Mouse (Mus musculus) right cerebral cortex, postnatal 10 days (tissue): ENCODE results near the gene Prkn.

ENCODE experiments used
- DNase-seq, 2 experiments: peaks; one replicate each; pipeline ENCODE4 v3.0.0; 2021; ENCODE audit warnings: low spot score in 2 of 2

The Prkn gene

DNA sequence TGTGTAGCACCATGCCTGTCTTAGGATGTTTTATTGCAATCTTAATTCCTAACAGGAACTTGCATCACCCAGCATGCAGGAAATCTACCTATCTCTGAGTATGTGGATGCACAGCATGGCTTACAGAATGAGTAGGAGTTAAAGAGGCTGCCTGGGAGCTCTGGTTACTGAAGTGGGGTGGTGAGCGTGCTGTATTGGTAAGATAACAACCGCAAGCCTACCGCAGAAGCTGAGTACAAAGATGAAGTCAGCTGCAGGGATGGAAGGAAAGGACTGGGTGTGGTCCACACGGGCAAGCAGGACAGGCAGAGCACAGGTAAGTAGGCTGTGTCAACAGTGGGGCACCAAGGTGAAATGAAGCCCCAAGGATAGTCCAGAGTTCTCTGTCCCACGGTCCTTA lies 1196.9 kb downstream of the Prkn start:
- no peak for DNase-seq

- DNase-seq: no peak
Observed at GRCm38 (mm10) chr17:12037574-12037973, 1197.4 kb downstream of the Prkn start.

DNA sequence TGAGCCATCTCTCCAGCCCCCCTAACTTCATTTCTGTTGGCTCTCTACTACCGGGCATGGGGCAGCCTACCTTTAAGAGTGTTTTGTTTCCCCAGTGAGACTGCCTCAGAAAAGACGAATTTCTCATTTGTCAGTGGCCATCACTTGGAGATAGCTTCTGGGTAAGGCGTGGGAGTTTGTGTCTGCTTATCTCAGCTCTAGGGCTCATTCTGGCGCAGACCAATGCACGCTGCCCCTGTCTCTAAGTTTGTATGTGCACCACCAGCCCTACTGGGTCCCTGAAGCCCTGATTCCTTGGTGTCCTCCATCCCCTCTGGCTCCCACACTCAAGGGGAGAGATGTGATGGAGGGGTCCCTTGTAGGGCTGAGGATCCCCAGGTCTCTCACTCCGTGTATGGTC lies 1198.3 kb downstream of the Prkn start:
- no peak for DNase-seq

DNA sequence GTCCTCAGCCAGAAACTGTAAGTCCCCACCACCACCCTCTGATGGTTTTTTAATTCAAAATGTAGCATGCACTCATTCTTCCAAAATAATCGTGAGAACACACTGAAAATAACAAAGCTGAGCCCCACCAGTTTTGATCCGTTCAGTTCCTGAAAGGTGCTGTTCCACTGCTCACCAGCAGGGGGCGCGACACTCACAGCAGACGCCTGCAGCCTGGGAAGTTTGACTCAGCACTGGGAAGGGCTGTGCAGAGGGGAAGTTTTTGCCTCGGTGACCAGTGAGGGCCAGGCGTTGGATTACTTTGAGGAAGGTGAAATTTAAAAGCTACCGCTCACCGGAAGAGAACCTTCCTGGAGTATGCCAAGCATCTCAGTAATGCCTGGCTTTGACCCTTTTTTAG lies 1199.0 kb downstream of the Prkn start:
- peak; percentile 88 to 91 for DNase-seq

GRCm38 (mm10) chr17:12039922-12040321 lies 1199.7 kb downstream of the Prkn start:
- no peak for DNase-seq

DNA sequence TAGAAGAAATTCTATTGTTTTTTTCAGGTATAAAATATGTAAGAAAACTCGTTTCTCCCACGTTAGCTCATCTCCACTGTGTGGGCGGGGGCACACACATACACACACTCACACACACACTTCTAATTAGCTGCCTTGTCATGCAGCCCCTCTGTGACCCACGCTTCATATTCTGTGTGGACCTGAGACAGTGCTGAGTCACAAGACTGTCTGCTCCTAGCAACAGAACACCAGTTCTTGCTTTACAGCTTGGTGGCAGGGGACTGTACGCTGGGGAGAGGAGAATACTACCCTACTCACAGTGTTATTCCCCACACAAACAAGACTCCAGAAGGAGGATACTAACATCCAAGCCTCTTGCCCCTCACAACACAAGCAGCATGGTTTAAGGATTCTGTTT lies 1200.4 kb downstream of the Prkn start:
- DNase-seq: no peak

DNA sequence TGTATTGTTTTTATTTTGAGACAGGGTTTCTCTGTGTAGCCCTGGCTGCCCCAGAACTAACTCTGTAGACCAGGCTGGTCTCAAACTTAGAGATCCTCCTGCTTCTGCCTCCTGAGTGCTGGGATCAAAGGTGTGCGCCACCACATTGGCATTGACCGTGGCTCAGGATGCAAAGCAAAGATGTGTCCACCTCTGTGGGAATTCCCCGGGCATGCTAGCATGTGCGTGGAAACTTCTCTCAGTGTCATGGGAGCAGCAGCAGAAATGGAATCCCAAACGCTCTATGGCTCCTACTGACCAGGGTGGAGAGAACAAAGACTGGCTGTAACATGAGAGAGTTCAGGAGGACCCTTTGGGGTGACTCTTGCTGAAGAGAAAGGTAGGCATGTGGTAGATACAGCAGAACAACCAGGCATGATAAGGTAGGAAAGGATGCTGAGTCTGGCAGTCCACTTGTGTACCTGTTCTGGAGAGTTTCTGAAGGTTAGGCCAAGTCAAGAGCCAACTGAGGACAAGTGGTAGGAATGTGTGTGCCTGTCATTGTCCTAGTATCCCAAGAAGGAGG lies 1201.0 kb downstream of the Prkn start:
- DNase-seq: no peak

DNA sequence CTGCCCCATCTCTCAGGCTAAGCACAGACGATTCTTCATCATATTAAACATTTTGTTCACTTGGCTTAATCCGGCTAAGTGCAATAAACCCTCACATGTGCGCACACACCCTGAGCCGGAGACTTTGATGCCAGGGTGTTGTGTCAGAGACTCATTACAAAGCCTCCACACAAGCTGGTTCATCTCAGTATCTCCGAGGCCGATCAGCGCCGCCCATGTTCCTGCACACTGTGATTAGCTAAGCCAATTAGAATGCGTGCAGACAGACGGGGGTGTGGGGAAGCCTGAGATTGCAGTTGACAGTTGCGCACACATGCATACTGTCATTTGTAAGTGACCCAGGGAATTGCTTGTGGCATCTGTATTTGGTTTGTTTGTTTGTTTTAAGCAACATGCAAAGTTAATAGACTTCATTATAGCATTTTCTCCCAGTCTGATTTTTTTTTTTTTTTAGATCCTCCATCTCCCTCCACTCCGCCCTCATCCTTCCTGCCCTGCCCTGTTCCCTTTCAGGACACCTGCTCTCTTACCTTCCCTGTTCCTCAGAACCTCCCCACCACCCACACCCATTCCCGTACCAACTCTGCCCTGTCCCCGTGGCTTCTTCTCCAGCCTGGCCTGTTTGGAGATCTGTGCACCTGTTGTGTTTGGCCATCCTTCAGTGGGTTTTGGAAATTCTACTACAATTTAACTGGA lies 1202.5 kb downstream of the Prkn start:
- DNase-seq: peak; percentile 70 to 78

DNA sequence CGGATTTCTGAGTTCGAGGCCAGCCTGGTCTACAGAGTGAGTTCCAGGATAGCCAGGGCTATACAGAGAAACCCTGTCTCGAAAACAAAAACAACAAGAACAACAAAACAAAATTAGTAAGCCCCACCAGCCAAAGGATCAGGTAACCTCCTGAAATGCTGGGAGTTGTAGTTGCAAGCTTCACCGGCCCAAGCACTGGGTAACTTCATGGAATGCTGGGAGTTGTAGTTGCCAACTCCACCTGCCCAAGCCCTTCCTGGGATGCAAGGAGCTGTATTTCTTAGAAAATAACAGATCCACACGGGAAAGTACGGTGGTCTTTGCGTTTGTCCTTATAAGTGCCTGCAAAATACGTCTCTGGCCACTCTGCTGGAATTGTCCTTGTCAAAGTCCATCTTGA lies 1204.0 kb downstream of the Prkn start:
- DNase-seq: no peak

GRCm38 (mm10) chr17:12045861-12046273 lies 1205.7 kb downstream of the Prkn start:
- peak; percentile 70 to 75 for DNase-seq

DNA sequence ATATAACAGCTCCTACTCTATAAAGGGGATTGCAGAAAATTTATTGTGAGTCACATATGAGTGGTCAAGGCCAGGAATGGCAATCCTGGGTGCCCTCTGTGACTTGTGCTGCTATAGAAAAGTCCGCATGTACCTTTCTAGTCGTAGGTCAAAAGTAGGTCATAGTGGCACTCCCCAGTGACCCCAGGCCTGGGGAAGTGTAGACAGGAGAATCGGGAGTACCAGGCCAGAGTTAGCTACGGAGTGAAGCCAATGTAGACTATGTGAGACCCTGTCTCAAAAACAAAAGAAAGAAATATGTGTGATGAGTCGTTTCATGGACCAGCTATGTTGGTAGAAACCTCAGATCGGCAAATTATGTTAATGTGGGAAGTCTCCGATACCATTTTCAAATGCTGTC lies 1206.8 kb downstream of the Prkn start:
- no peak for DNase-seq

DNA sequence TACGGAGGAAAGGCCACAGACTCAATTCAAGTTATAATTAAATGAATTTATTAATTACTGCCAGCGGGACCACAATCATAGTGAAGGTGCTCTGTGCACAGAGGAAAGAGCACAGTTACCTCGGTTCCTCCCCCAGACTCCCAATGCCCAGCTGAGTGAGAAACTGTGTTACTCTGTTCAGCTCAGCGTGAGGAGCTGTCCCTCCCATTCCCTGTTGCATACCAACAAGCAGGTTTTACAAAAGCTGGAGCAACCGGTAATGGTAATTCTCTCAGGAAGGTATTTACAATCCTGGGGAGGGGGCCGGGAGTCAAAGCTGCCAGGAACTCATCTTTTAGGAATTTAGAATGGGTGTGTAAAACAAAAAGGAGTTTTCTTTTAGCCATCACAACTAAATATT lies 1207.3 kb downstream of the Prkn start:
- DNase-seq: no peak

DNA sequence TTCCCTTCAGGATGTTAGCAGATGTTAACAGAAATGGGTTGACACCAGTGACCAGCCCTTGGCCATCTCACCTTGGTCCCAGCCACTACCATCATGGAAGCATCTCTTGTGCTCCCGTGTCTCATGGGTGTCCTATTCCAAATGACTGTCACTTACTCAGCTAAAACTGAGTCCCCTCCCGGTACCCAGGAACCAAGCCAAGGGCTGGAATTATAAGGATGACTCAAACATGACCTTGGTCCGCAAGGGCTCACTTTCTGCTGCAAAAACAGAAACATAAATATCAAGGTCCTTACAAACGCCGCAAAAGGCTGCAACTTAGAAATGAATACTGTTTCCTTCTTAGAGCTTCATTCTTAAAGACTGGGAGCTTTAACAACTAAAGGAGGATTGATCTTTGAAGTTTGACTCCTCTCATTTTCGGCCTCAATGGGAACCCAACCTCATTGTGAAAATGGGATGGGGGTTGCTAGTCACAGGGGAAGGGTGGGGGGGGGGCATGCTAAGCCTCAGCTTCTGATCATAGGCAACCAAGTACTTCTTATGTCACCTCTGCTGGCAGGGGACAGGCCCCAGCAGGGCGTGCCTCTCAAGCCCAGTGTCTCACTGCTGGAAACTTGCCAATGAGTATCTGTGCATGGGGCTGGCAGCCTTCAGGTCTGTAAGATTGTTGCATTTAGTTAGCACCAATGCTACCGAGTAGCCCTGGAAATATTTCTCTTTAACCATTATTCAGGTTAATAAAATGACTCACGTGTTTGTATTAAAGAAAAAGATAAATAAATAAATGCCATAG lies 1208.7 kb downstream of the Prkn start:
- DNase-seq: no peak

DNA sequence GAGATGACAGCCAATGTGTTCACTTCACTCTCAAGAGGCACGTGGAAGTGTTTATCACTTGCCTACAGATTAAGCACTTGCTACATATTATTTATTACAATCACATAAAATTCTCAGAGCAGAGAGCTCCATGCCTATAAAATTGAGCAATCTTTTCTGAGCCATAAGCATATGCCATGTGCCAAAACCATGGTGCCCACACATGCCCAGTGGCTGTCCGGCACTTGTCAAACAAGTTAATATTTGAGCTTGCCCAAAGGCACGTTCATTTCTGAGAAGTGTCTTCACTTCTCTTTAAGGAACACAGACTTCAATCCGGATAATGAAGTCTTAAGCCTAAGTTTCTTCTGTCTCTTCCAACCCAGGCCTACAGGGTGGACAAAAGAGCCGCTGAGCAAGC lies 1210.1 kb downstream of the Prkn start:
- DNase-seq: no peak

DNA sequence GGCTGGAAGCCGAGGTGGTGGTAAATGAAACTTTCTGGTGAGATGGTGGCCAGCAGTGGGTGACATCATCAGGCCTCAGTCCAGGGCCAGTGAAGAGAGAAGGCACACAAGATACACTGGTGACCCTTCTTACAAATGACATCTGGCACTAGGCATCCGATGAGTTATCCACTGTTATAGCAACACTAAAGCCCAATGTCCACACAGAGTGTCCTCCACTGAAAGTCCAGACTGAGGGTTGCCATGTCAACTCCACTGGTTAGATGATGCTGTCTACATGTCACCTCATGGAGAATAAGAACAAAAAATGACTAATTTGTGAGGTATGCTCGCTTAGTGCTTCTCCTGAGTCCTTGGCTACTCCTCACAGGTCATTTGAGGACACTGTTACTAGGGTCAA lies 1210.8 kb downstream of the Prkn start:
- DNase-seq: no peak

- no peak for DNase-seq
Observed at GRCm38 (mm10) chr17:12052651-12053050, 1212.5 kb downstream of the Prkn start.

DNA sequence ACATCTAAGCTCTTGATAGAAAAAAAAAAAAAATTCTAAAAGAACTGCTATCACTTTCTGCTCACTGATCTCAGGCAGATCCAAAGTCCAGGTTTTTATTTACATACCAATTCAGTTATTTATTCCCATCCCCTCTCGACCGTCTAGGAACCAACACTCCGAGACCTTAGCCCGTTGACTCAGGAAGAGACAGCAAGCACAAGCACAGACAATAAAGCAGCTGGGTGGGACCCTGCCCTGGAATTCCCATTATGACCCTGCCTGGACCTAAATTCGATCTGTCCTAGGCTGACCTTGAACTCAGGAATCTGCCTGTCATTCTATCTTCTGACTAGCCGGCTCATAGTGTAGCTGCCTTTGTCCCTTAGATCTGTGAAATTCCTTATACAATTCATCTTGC lies 1218.9 kb downstream of the Prkn start:
- DNase-seq: no peak

GRCm38 (mm10) chr17:12061381-12061780 lies 1221.2 kb downstream of the Prkn start:
- no peak for DNase-seq

GRCm38 (mm10) chr17:12062861-12063260 lies 1222.7 kb downstream of the Prkn start:
- DNase-seq: no peak

DNA sequence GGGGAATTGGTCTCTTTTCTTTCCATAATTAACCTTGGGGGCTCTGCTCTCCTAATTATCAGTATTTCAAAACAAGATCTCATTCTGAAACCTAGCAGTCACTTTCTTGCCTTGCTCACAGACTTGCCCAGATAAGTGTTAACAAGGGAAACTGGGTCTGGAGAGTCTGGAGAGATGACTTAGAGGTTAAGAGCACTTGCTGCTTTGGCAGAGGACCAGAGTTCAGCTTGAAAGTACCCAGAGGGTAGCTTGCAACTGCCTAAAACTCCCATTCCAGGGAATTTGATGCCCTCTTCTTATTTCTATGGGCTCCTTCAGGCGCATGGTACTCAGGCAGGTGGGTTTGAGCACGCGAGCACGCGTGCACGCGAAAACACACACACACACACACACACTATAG lies 1223.3 kb downstream of the Prkn start:
- no peak for DNase-seq

- DNase-seq: no peak
Observed at GRCm38 (mm10) chr17:12066054-12066453, 1225.9 kb downstream of the Prkn start.

DNA sequence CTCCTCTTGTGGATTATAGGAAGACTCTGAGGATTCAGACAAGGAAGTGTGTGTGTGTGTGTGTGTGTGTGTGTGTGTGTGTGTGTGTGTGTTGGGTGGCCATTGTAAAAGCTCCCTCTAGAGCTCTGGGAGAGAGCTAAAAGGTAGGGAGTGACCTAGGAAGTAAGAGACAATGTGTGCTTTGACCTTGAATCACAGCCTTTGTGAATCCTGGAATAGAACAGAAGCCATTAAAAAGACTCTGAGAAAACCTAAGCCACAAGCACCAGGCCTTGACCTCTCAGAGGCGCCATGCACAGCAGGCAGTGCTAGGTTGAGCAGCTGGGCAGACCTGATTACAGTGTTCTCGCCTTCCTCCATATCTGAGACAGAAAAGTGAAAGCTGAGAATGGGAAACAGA lies 1236.6 kb downstream of the Prkn start:
- DNase-seq: no peak
